Mouse (Mus musculus): ENCODE results near the gene Smim6.

DNA sequence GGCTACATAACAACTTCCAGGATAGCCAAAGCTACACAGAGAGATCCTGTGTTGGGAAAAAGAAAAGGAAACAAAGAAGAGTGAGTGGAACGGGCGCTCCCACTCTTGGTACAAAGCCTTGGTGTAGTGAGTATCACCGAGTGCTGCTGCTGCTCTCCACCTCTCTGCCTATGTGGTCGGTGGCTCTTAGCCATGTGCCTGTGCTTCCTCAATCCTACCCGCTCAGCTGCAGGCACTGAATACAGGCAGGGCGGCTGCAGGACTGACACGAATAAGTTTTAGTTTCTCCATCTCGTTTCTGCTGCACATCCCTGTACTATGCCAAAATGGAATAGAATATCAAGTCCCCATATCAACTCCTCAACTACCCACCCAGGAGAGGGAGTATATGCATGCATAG is 17.2 kb downstream of the Smim6 start:
- TF ChIP-seq GATA1 (IDR thresholded peaks at IDR 0.05; ENCODE audit: borderline replicate concordance, low read length) (no peak), CTCF (IDR thresholded peaks at IDR 0.05; ENCODE audit: low read depth, low read length) (no peak), POLR2AphosphoS5 (IDR thresholded peaks at IDR 0.05; ENCODE audit: insufficient replicate concordance, low read depth, low read length) (no peak), GATA2 (IDR thresholded peaks at IDR 0.05; ENCODE audit: borderline replicate concordance, low read depth, low read length) (no peak)

Data from G1E (cell line).